Mouse (Mus musculus) kidney, adult 2 months (tissue): ENCODE measurements around the gene Itgb6.

ENCODE experiments used
- CTCF ChIP-seq: fragments of 200-500 bp; conservative IDR thresholded peaks from 2 replicates; pipeline ENCODE4 v1.5.1; 2011; ENCODE audit warnings: low read depth, mild to moderate bottlenecking, control low read depth, low read length, moderate library complexity, mixed read lengths; ENCODE audit not compliant: insufficient read depth, insufficient read length
- POLR2A ChIP-seq: fragments of 200-500 bp; IDR thresholded peaks from one replicate; pipeline ENCODE4 v1.6.1; 2011; ENCODE audit warnings: low read depth, low read length, control low read depth

- TF ChIP-seq CTCF (no peak), POLR2A (no peak)
Observed at GRCm38 (mm10) chr2:60550521-60550920, 171.9 kb downstream of the Itgb6 start.
